Mouse (Mus musculus): ENCODE data around the gene Tyro3. TPM values are rescaled to one million over a fixed set of nuclear protein-coding genes. Genes with fewer than 3 reads are reported as not detected.

The Tyro3 gene
- polyA plus RNA-seq, 1 experiment, result 0.64 TPM

- H3K4me1 ChIP-seq, result peaks cover 14% of the 10 kb centered on the region; the same call in 1 of the 2 replicates
- no peaks in the 10 kb centered on the region for H3K9me3 ChIP-seq
- H3K4me3 ChIP-seq (replicated peaks), result peak within 1 kb of the TSS; percentile 95
- H3K36me3 ChIP-seq (replicated peaks; ENCODE audit: low read length), result peaks cover 19% of the 10 kb centered on the region
- TF ChIP-seq FLI1 (IDR thresholded peaks at IDR 0.05; ENCODE audit: low read length) (no peak), GATA1 (IDR thresholded peaks at IDR 0.05; ENCODE audit: borderline replicate concordance, low read length) (no peak)
- peaks cover 2% of the 10 kb centered on the region for H3K27me3 ChIP-seq (replicated peaks)
These were observed 10.2 kb upstream of the Tyro3 start, which contains the start of gene Rpap1 for GRCm38 (mm10) chr2:119787206-119787883. Gene Rpap1, minus strand, starts transcription at chr2:119787537.

GRCm38 (mm10) chr2:119789996-119790395, 7.5 kb upstream of the Tyro3 start:
- peaks cover 12% of the 10 kb centered on the region for H3K27me3 ChIP-seq (replicated peaks)
- peaks cover 14% of the 10 kb centered on the region; the same call in 1 of the 2 replicates for H3K4me1 ChIP-seq
- TF ChIP-seq GATA1 (IDR thresholded peaks at IDR 0.05; ENCODE audit: borderline replicate concordance, low read length) (no peak), FLI1 (IDR thresholded peaks at IDR 0.05; ENCODE audit: low read length) (no peak)
- H3K9me3 ChIP-seq, result no peaks in the 10 kb centered on the region
- no peaks in the 10 kb centered on the region for H3K36me3 ChIP-seq (replicated peaks; ENCODE audit: low read length)
- no peak overlapping the region for H3K4me3 ChIP-seq (replicated peaks)

- Histone ChIP-seq H3K4me1 (peaks cover 42% of the 10 kb centered on the region), H3K9me3 (no peaks in the 10 kb centered on the region), H3K27me3 (replicated peaks) (peaks cover 81% of the 10 kb centered on the region), H3K36me3 (replicated peaks; ENCODE audit: low read length) (no peaks in the 10 kb centered on the region), H3K4me3 (replicated peaks) (peak overlapping the region; percentile 23)
- TF ChIP-seq FLI1 (IDR thresholded peaks at IDR 0.05; ENCODE audit: low read length) (no peak), GATA1 (IDR thresholded peaks at IDR 0.05; ENCODE audit: borderline replicate concordance, low read length) (no peak)
These were observed 854 bp downstream of the Tyro3 start for GRCm38 (mm10) chr2:119798246-119798927.

- TF ChIP-seq GATA1 (IDR thresholded peaks at IDR 0.05; ENCODE audit: borderline replicate concordance, low read length), result no peak
- TF ChIP-seq FLI1 (IDR thresholded peaks at IDR 0.05; ENCODE audit: low read length), result no peak
- peaks cover 88% of the 10 kb centered on the region for H3K27me3 ChIP-seq (replicated peaks)
- H3K9me3 ChIP-seq, result no peaks in the 10 kb centered on the region
- H3K4me3 ChIP-seq (replicated peaks), result peak overlapping the region; percentile 91
- H3K36me3 ChIP-seq (replicated peaks; ENCODE audit: low read length), result no peaks in the 10 kb centered on the region
- H3K4me1 ChIP-seq, result peaks cover 42% of the 10 kb centered on the region
These were observed 1.8 kb downstream of the Tyro3 start for GRCm38 (mm10) chr2:119799181-119799960.

GRCm38 (mm10) chr2:119799961-119800550, 2.5 kb downstream of the Tyro3 start:
- peaks cover 42% of the 10 kb centered on the region for H3K4me1 ChIP-seq
- no peaks in the 10 kb centered on the region for H3K36me3 ChIP-seq (replicated peaks; ENCODE audit: low read length)
- TF ChIP-seq FLI1 (IDR thresholded peaks at IDR 0.05; ENCODE audit: low read length) (no peak), GATA1 (IDR thresholded peaks at IDR 0.05; ENCODE audit: borderline replicate concordance, low read length) (no peak)
- H3K4me3 ChIP-seq (replicated peaks), result peak overlapping the region; percentile 91
- no peaks in the 10 kb centered on the region for H3K9me3 ChIP-seq
- peaks cover 90% of the 10 kb centered on the region for H3K27me3 ChIP-seq (replicated peaks)

- peak overlapping the region; percentile 60 for H3K4me3 ChIP-seq (replicated peaks)
- H3K4me1 ChIP-seq, result peaks cover 42% of the 10 kb centered on the region
- no peaks in the 10 kb centered on the region for H3K9me3 ChIP-seq
- TF ChIP-seq FLI1 (IDR thresholded peaks at IDR 0.05; ENCODE audit: low read length) (no peak), GATA1 (IDR thresholded peaks at IDR 0.05; ENCODE audit: borderline replicate concordance, low read length) (no peak)
- H3K36me3 ChIP-seq (replicated peaks; ENCODE audit: low read length), result no peaks in the 10 kb centered on the region
- peaks cover 95% of the 10 kb centered on the region for H3K27me3 ChIP-seq (replicated peaks)
These were observed 3.6 kb downstream of the Tyro3 start for GRCm38 (mm10) chr2:119800876-119801846.

GRCm38 (mm10) chr2:119802767-119803617, 5.5 kb downstream of the Tyro3 start:
- no peak overlapping the region for H3K4me3 ChIP-seq (replicated peaks)
- TF ChIP-seq GATA1 (IDR thresholded peaks at IDR 0.05; ENCODE audit: borderline replicate concordance, low read length) (no peak), FLI1 (IDR thresholded peaks at IDR 0.05; ENCODE audit: low read length) (no peak)
- no peaks in the 10 kb centered on the region for H3K36me3 ChIP-seq (replicated peaks; ENCODE audit: low read length)
- H3K4me1 ChIP-seq, result peaks cover 33% of the 10 kb centered on the region
- no peaks in the 10 kb centered on the region for H3K9me3 ChIP-seq
- peaks cover 94% of the 10 kb centered on the region for H3K27me3 ChIP-seq (replicated peaks)
